Mouse (Mus musculus) G1E (cell line): ENCODE results near the gene Cdk7. TPM values are rescaled to one million over a fixed set of nuclear protein-coding genes. Genes with fewer than 3 reads are reported as not detected.
"Not testable (repeated sequence)": the region's sequence is repeated elsewhere in the genome, so short reads cannot be mapped to it uniquely, and the experiment has no call there.

Source experiments
- ATAC-seq: 2 replicates; pipeline ENCODE4 v1.8.0; 2016; ENCODE audit warnings: mild to moderate bottlenecking; ENCODE audit not compliant: insufficient number of reproducible peaks, poor library complexity, low FRiP score, severe bottlenecking; ENCODE audit errors: extremely low read depth
- DNase-seq: peaks from one replicate; pipeline ENCODE4 v3.0.0; 2012; ENCODE audit warnings: low spot score
- H3K27me3 ChIP-seq: 2 replicates; pipeline ENCODE4 v1.6.1; 2012; ENCODE audit warnings: mild to moderate bottlenecking, low read length, inconsistent platforms; ENCODE audit not compliant: insufficient read depth
- H3K36me3 ChIP-seq: replicated peaks from 2 replicates; pipeline ENCODE3; 2012; ENCODE audit warnings: mild to moderate bottlenecking, inconsistent platforms
- H3K4me1 ChIP-seq: 2 replicates; pipeline ENCODE4 v1.6.1; 2012; ENCODE audit warnings: low read depth, low read length, inconsistent platforms, mixed read lengths; ENCODE audit not compliant: insufficient read depth
- H3K4me3 ChIP-seq: 2 replicates; pipeline ENCODE4 v1.5.1; 2012; ENCODE audit warnings: low read depth, mild to moderate bottlenecking, inconsistent platforms, low read length, moderate library complexity, mixed read lengths
- H3K9me3 ChIP-seq: replicated peaks from 2 replicates; pipeline ENCODE4 v1.6.1; 2012; ENCODE audit warnings: inconsistent platforms
- CTCF ChIP-seq: IDR thresholded peaks from 2 replicates; pipeline ENCODE4 v1.5.1; 2012; ENCODE audit warnings: low read depth, low read length, inconsistent platforms, mixed read lengths
- GATA1 ChIP-seq: IDR thresholded peaks from 2 replicates; pipeline ENCODE4 v1.6.1; 2012; ENCODE audit warnings: borderline replicate concordance, low read length, inconsistent platforms, mixed read lengths
- GATA2 ChIP-seq: IDR thresholded peaks from 2 replicates; pipeline ENCODE4 v1.6.1; 2012; ENCODE audit warnings: low read depth, low read length, inconsistent platforms, borderline replicate concordance
- POLR2AphosphoS5 ChIP-seq: IDR thresholded peaks from 2 replicates; pipeline ENCODE4 v1.6.1; 2012; ENCODE audit warnings: low read depth, low read length, inconsistent platforms; ENCODE audit not compliant: insufficient replicate concordance
- TAL1 ChIP-seq: conservative IDR thresholded peaks from 2 replicates; pipeline ENCODE4 v1.6.1; 2012; ENCODE audit warnings: low read depth, low read length, inconsistent platforms, mixed read lengths
- polyA plus RNA-seq: library from polyadenylated mRNA; stranded (reverse); fragments of >175 nt; gene quantifications from 2 replicates; pipeline ENCODE4 v1.2.3, GENCODE M21; 2012
- total RNA-seq, 2 experiments: library from RNA; stranded (forward) in 1 of 2; stranded (reverse) in 1 of 2; fragments of 200-1000 nt in 1 of 2; fragments of >200 nt in 1 of 2; fragmentation: Nextera tagmentation in 1 of 2; gene quantifications; 2 replicates each; pipeline ENCODE4 v1.2.3; 2014 to 2017

The Cdk7 gene
- total and polyA plus RNA-seq, 3 experiments = 28.8 to 106 (median 66.2) TPM

- ATAC-seq (0 out of 2 replicates have a peak, but pooled peaks have one; percentile 22), DNase-seq (no peak)
- Histone ChIP-seq H3K4me3 (peak overlapping the region; percentile 95), H3K9me3 (no peaks in the 10 kb centered on the region), H3K36me3 (peaks cover 46% of the 10 kb centered on the region), H3K4me1 (peaks cover 32% of the 10 kb centered on the region), H3K27me3 (no peaks in the 10 kb centered on the region)
- TF ChIP-seq GATA1 (no peak), CTCF (no peak), TAL1 (no peak), POLR2AphosphoS5 (no peak), GATA2 (no peak)
These were observed 432 bp downstream of the Cdk7 start for GRCm38 (mm10) chr13:100730153-100730860.

GRCm38 (mm10) chr13:100728530-100728929 lies 2.2 kb downstream of the Cdk7 start:
- Histone ChIP-seq H3K36me3 (peaks cover 50% of the 10 kb centered on the region), H3K4me1 (peaks cover 47% of the 10 kb centered on the region), H3K4me3 (peak overlapping the region; percentile 40; the same call in 1 of the 2 replicates)
- not testable (repeated sequence) for H3K27me3 ChIP-seq, ATAC-seq, DNase-seq, H3K9me3 ChIP-seq

GRCm38 (mm10) chr13:100728086-100728485 lies 2.7 kb downstream of the Cdk7 start:
- Histone ChIP-seq H3K4me1 (peaks cover 47% of the 10 kb centered on the region), H3K9me3 (no peaks in the 10 kb centered on the region), H3K4me3 (no peak overlapping the region; the same call in 1 of the 2 replicates), H3K36me3 (peaks cover 54% of the 10 kb centered on the region), H3K27me3 (no peaks in the 10 kb centered on the region)
- no peak for TF ChIP-seq TAL1
- TF ChIP-seq GATA2 = no peak
- TF ChIP-seq CTCF = no peak
- TF ChIP-seq GATA1 = no peak
- TF ChIP-seq POLR2AphosphoS5 = no peak
- ATAC-seq (no peak), DNase-seq (no peak)

- DNase-seq (no peak), ATAC-seq (0 out of 2 replicates have a peak, but pooled peaks have one; percentile 17)
- Histone ChIP-seq H3K36me3 (peaks cover 79% of the 10 kb centered on the region), H3K9me3 (no peaks in the 10 kb centered on the region), H3K4me1 (peaks cover 55% of the 10 kb centered on the region), H3K27me3 (no peaks in the 10 kb centered on the region), H3K4me3 (peak overlapping the region; percentile 56; the same call in 1 of the 2 replicates)
- TF ChIP-seq GATA2 = no peak
- TF ChIP-seq TAL1 = peak; percentile 35; the same call in 1 of the 2 replicates
These were observed 5.5 kb downstream of the Cdk7 start for GRCm38 (mm10) chr13:100725194-100725593.

- Histone ChIP-seq H3K27me3 (no peaks in the 10 kb centered on the region), H3K9me3 (no peaks in the 10 kb centered on the region), H3K36me3 (peaks cover 84% of the 10 kb centered on the region), H3K4me3 (no peak overlapping the region), H3K4me1 (peaks cover 51% of the 10 kb centered on the region)
- ATAC-seq = no peak
- DNase-seq = no peak
- no peak for TF ChIP-seq GATA2
- no peak for TF ChIP-seq CTCF
- TF ChIP-seq GATA1 = no peak
These were observed 6.5 kb downstream of the Cdk7 start for GRCm38 (mm10) chr13:100724051-100724754.

GRCm38 (mm10) chr13:100721656-100722055 lies 9.1 kb downstream of the Cdk7 start:
- no peaks in the 10 kb centered on the region for H3K9me3 ChIP-seq
- DNase-seq (no peak), ATAC-seq (no peak)
- TF ChIP-seq TAL1 (no peak), GATA2 (no peak), GATA1 (no peak)
- H3K27me3 ChIP-seq = no peaks in the 10 kb centered on the region
- peaks cover 44% of the 10 kb centered on the region for H3K4me1 ChIP-seq
- no peak overlapping the region for H3K4me3 ChIP-seq
- H3K36me3 ChIP-seq = peaks cover 83% of the 10 kb centered on the region

GRCm38 (mm10) chr13:100715467-100715866 lies 15.3 kb downstream of the Cdk7 start:
- no peak for DNase-seq
- no peaks in the 10 kb centered on the region for H3K27me3 ChIP-seq
- TF ChIP-seq GATA1 (no peak), TAL1 (peak; percentile 63)
- peaks cover 39% of the 10 kb centered on the region for H3K4me1 ChIP-seq
- H3K36me3 ChIP-seq = peaks cover 87% of the 10 kb centered on the region
- H3K4me3 ChIP-seq = no peak overlapping the region; the same call in 1 of the 2 replicates
- peak; percentile 70 for ATAC-seq
- no peaks in the 10 kb centered on the region for H3K9me3 ChIP-seq
